Mouse (Mus musculus) c-Kit-negative CD71-positive TER-119-positive erythroid progenitor cells, embryonic 14.5 days (primary cell): ENCODE data around the gene Ly6g5b.

Experiments
- DNase-seq: peaks from one replicate; pipeline ENCODE4 v3.0.0-alpha.2; 2013; ENCODE audit warnings: low read depth, low spot score

The Ly6g5b gene

GRCm38 (mm10) chr17:35105740-35106389 lies 9.4 kb downstream of the Ly6g5b start:
- no peak for DNase-seq

DNA sequence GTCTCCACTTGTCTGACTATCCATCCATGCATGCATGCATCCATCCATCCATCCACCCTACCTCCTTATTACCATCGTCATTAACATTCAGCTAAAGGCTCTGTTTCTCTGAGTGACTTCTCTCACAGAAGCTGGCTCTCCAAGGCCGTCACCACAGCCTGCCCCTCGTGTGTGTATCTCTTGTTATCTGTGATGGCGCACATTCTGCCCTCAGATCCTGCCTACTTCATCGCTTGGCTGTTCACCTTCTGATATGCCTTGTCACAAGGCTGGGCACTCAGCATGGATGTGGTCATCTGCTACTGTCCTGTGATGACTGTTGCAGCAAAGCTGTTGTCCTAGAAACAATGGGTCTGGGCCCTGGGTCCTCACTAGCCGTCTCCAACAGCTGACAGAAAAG lies 10.5 kb downstream of the Ly6g5b start:
- DNase-seq = no peak

DNA sequence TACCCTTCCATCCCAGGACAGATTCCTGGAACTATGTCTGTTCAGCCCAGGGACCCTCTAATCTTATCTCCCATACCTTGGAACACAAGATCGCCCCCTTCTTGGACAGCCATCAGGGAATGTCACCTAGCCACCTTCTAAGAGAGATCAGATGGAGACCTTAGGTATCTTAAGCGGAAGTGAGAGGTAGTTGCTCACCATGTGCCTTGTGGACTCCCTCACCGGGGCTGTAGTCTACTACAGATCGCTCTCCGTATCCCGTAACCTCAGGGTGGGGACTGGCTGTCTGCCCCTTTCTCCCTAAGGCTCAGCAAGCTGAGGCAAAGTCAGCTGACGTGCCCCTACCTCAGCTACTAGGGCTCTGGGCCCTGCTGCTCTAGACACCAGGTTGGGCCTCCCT lies 11.1 kb downstream of the Ly6g5b start:
- no peak for DNase-seq

DNA sequence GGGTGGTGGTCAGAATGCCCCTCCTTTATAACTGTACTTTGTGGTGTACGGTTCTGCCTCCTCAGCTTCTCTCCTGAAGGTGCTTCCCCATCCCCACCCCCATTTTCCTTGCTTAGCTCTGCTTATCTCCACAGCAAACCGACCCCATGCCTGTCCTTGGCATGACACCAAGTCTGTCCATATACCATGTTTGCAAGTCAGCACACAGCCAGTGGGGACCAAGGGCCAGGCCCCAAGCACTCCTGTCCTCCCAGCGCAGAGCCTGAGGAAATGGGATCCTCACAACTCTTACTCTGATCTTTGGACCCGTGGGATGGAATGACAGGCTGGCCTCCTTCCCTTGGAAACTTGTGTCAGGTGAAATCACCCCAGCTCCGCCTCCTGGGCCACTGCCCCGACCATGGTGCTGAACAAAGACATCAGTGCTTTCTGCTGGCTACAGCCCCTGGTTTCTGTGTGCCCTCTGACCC lies 12.0 kb downstream of the Ly6g5b start:
- no peak for DNase-seq

GRCm38 (mm10) chr17:35102299-35102698 lies 12.9 kb downstream of the Ly6g5b start:
- no peak for DNase-seq

GRCm38 (mm10) chr17:35101161-35101560 lies 14.1 kb downstream of the Ly6g5b start:
- DNase-seq = no peak

GRCm38 (mm10) chr17:35100196-35100765 lies 14.9 kb downstream of the Ly6g5b start:
- no peak for DNase-seq

GRCm38 (mm10) chr17:35097164-35097655 lies 18.0 kb downstream of the Ly6g5b start:
- DNase-seq = no peak

- no peak for DNase-seq
Observed at GRCm38 (mm10) chr17:35096597-35096996, 18.6 kb downstream of the Ly6g5b start.

DNA sequence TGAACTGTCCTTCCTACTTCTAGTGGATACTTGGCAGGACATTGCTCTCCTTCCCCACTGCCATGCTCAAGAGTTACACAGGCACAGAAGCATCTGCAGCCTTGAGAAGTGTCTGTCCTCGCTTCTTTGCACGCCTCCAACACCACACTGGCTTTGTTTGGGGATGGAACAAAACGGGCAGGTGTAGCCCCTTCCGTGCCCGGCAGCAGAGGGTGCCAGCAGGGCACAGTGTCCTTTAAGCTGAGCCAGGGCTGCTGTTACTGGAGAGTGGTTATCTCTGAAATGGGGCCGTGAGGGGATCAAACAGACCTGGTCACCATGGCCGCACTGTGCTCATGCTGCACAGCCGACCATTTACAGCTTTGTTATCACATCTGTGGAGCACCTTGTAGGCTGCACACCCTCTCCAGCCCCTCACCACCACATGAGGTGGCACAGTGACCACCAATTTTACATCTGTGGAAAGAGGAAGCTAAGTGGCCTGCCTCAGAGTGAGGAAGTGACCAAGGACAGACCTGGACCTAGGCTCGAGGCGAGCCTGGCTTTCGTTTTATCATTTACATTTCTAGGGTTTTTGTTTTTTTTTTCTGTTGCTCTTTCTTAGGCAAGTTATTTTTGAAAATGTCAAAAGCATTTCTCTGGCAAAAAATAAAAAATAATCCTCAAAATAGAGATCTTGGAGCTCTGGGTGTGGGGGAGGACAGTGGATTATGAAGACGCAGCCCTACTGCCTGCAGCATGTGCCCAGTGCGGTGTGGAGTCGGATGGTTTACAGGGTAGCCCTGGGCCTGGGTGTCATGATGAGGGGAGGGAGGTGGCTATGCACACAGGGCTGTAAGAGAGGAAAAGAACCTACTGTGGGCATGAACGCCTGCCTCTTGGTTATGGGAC lies 20.5 kb downstream of the Ly6g5b start:
- no peak for DNase-seq

DNA sequence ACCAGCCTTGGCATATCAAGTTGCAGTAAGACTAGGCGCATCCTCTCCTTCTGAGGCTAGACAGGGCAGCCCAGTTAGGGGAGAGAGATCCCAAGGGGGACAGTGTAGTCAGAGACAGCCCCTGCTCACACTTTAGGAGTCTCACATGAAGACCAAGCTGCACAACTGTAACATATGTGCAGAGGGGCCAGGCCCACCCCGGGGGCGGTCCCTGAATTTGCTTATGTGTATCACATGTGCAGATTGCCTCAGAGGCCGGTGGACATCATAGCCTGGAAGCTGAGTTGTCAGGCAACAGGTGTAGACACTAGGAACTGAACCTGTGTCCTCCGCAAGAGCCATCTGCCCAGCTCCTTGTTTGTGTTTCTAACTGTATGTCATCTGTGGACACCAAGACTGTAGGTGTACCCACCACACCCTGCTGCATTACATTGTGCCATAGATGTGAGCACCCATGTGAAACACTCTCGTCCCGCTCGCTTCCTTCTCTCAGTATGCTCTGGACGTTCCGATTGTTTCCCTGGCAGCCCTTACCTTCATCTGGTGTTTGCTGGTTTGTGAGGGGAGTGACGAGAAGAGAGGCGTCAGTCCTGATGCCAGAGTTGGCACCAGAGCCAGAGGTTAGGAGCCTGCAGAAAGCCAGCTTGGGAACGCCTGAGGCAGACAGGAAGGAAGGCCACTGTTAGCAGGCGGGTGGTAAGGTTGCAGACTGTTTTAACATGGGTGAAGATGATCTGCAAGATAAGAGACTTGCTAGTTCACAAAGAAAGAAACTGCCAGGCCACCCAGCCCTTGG lies 22.6 kb downstream of the Ly6g5b start:
- DNase-seq = no peak

GRCm38 (mm10) chr17:35090166-35090932 lies 24.9 kb downstream of the Ly6g5b start:
- DNase-seq = peak; percentile 44

- peak; percentile 88 for DNase-seq
Observed at GRCm38 (mm10) chr17:35088825-35089644, 26.2 kb downstream of the Ly6g5b start, which contains the start of gene Abhd16a. Abhd16a (plus strand) TSS chr17:35089263.

- DNase-seq = no peak
Observed at GRCm38 (mm10) chr17:35088151-35088550, 27.1 kb downstream of the Ly6g5b start.

- no peak for DNase-seq
Observed at GRCm38 (mm10) chr17:35085208-35085865, 29.9 kb downstream of the Ly6g5b start, which contains the start of gene Ly6g6f. Ly6g6f (minus strand) TSS chr17:35085610.

- DNase-seq = no peak
Observed at GRCm38 (mm10) chr17:35083929-35084497, 31.2 kb downstream of the Ly6g5b start.

DNA sequence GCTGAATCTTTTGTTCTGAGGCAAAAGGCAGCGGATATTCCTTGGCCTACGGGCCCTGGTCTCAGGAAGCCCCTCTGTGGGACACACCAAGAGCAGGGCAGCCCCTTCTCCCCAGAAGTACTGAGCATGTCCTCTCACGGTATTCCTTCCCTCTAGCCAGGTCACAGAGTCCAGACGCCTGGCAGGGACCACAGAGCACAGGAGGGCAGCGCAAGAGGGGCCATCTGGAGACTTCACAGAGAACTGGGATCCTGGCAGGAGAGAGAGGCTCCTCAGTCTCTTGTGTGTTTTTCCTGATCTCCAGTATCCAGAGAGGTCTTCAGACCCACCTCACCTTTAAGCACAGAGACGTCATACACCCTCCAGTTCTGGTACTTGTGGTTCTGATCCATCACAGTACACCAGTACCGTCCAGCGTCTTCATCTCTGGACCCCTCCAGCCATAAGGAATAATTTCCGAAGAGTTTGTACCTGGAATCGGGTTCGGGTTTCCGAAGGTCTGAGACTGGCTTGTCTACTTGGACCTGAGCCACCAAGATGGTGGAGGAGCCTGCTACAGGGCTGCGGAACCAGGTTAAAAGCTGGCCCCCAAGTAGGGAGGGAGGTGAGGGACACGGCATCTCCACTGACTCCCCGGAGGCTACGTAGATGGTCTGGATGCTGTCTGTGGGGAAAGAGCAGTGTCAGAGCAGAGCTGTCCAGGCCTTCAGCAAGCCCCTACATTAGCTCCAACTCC lies 32.2 kb downstream of the Ly6g5b start:
- no peak for DNase-seq

DNA sequence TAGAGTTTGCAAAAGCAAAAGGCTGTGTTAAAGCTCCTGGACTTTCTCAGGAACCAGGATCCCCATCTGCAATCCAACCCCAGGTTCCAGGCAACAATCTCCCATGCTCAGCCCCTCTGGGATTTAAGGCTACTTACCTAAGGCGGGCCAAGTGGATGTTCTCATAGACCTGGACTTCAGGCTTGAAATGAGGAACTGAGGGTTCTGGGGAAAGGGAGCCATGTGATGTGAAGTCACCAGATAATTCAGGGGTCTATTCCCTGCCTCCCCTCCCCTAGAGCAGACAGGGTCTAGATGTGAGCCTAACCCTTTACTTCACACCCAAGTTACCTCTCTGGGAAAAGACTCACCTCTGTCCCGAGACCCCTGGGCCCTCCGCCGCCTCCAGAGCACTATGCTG lies 34.5 kb downstream of the Ly6g5b start:
- no peak for DNase-seq
